Mouse (Mus musculus): ENCODE results near the gene Thy1. TPM values are rescaled to one million over a fixed set of nuclear protein-coding genes. Genes with fewer than 3 reads are reported as not detected.

Gene Thy1
- polyA plus RNA-seq (2012; fragmentation: generic; extraction: Trizol) = under 1 TPM; 0.16 to 0.78 TPM

DNA sequence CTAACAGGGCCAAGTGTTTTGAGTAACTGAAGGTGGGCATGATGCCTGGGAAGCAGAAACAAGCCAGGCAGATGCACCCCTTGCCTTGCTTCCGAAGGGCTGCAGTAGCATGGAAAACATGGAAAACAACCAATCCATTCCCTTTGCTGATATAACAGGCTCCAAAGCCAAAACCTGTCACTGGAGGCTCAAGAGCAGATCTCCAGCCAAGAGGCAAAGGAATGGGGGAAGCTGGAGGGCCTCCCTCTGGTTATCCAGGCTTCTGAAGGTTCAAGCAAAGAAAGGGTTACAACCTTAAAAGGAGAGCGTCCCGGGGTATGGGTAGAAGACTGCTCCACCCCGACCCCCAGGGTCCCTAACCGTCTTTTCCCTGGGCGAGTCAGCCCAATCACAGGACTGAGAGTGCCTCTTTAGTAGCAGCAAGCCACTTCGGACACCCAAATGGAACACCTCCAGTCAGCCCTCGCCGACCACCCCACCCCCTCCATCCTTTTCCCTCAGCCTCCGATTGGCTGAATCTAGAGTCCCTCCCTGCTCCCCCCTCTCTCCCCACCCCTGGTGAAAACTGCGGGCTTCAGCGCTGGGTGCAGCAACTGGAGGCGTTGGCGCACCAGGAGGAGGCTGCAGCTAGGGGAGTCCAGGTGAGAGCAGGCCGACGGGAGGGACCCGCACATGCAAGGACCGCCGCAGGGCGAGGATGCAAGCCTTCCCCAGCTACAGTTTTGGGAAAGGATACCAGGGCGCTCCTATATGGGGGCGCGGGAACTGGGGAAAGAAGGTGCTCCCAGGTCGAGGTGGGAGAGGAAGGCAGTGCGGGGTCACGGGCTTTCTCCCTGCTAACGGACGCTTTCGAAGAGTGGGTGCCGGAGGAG is at the start of gene Thy1:
Thy1 (plus strand) TSS at position 549 of the 872 bp plus-strand sequence.

DNA sequence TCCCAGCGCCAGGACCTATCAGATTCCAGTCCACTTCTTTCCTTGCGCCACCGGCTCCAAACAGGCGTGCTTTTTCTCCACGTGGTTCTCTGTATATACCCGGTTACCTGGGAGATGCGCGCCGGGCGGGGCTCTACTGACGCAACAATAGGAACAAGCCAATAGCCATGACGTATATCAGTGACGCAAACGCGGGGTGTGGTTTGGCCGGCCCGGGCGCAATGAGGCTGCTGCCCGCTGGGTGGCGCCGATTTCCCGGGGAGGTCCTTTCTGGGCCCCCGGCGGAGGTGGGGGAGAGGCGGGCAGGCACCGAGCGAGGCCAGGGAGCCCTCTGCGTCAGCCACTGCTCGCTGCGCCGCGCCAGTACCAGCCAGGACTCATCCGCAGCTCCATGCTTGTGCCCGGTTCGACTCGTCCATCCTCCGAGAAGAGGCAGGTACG is 23.6 kb downstream of the Thy1 start, which contains the start of gene Usp2:
Usp2 (plus strand) TSS at position 237 of the 441 bp plus-strand sequence.

Other genes with a start within 250 kb of the Thy1 start
- 1 to 10 TPM in 1 of 2 experiments, under 1 TPM in 1; 0.51 to 3.4 TPM for gene Usp2, start 23.6 kb downstream of the Thy1 start, polyA plus RNA-seq (2012; fragmentation: generic; extraction: Trizol)
- gene Mfrp, start 58.3 kb downstream of the Thy1 start, polyA plus RNA-seq (2012; fragmentation: generic; extraction: Trizol) = under 1 TPM in 1 of 2 experiments, not detected in 1; 0.06 TPM
- gene C1qtnf5, start 63.9 kb downstream of the Thy1 start, polyA plus RNA-seq (2012; fragmentation: generic; extraction: Trizol) = 1 to 10 TPM in 1 of 2 experiments, under 1 TPM in 1; 0.16 to 1.5 TPM
- gene Gm49380, start 70.1 kb downstream of the Thy1 start, polyA plus RNA-seq (2012; fragmentation: generic; extraction: Trizol) = under 1 TPM in 1 of 2 experiments, not detected in 1; 0.27 TPM
- gene Rnf26, start 70.1 kb downstream of the Thy1 start, polyA plus RNA-seq (2012; fragmentation: generic; extraction: Trizol) = 10 to 100 TPM; 43.1 to 68.6 TPM
- gene Mcam, start 91.1 kb downstream of the Thy1 start, polyA plus RNA-seq (2012; fragmentation: generic; extraction: Trizol) = under 1 TPM; 0.19 to 0.68 TPM
- 1 to 10 TPM in 1 of 2 experiments, under 1 TPM in 1; 0.90 to 3.3 TPM for gene Cbl, start 190.7 kb downstream of the Thy1 start, polyA plus RNA-seq (2012; fragmentation: generic; extraction: Trizol)
- not detected for gene Ccdc153, start 197.3 kb downstream of the Thy1 start, polyA plus RNA-seq (2012; fragmentation: generic; extraction: Trizol)
- under 1 TPM in 1 of 2 experiments, not detected in 1; 0.04 TPM for gene Pdzd3, start 208.1 kb downstream of the Thy1 start, polyA plus RNA-seq (2012; fragmentation: generic; extraction: Trizol)
- 1 to 10 TPM in 1 of 2 experiments, under 1 TPM in 1; 0.41 to 2.5 TPM for gene Nlrx1, start 225.2 kb downstream of the Thy1 start, polyA plus RNA-seq (2012; fragmentation: generic; extraction: Trizol)
- under 1 TPM; 0.09 to 0.91 TPM for gene Abcg4, start 245.2 kb downstream of the Thy1 start, polyA plus RNA-seq (2012; fragmentation: generic; extraction: Trizol)

Measured in C3H10T1/2 (cell line).